Mouse (Mus musculus) embryonic facial prominence, embryonic 11.5 days (tissue): Measurements from ENCODE around the gene Kdelr2. TPM values are rescaled to one million over a fixed set of nuclear protein-coding genes. Genes with fewer than 3 reads are reported as not detected.

Experiments used
- ATAC-seq: fragments of 200-750 bp; cut with Nextera tagmentation; replicated peaks from 2 replicates; pipeline ENCODE4 v1.8.0; 2017; ENCODE audit warnings: low read depth; ENCODE audit not compliant: insufficient number of reproducible peaks, low FRiP score, low TSS enrichment
- DNase-seq: peaks from one replicate; pipeline ENCODE4 v3.0.0-alpha.2; 2015; ENCODE audit warnings: low spot score
- H3K27ac ChIP-seq: fragments of 300-500 bp; sonication (generic); replicated peaks from 2 replicates; pipeline ENCODE4 v1.5.1; 2014; ENCODE audit warnings: mild to moderate bottlenecking, low read depth, low read length, control low read depth
- H3K27me3 ChIP-seq: fragments of 300-500 bp; sonication (generic); 2 replicates; pipeline ENCODE4 v1.6.1; 2014; ENCODE audit warnings: mild to moderate bottlenecking, low read length, moderate library complexity, mixed read lengths; ENCODE audit not compliant: control insufficient read depth, insufficient read depth
- H3K36me3 ChIP-seq: fragments of 300-500 bp; sonication (generic); replicated peaks from 2 replicates; pipeline ENCODE4 v1.6.1; 2014; ENCODE audit warnings: low read depth, mild to moderate bottlenecking, low read length, moderate library complexity, mixed read lengths; ENCODE audit not compliant: control insufficient read depth, insufficient read depth
- H3K4me1 ChIP-seq: fragments of 300-500 bp; sonication (generic); 2 replicates; pipeline ENCODE4 v1.6.1; 2014; ENCODE audit warnings: low read length, mixed read lengths; ENCODE audit not compliant: control insufficient read depth, insufficient read depth
- H3K4me2 ChIP-seq: fragments of 300-500 bp; sonication (generic); 2 replicates; pipeline ENCODE4 v1.6.1; 2014; ENCODE audit warnings: low read depth, mild to moderate bottlenecking, control low read depth, low read length, moderate library complexity
- H3K4me3 ChIP-seq: fragments of 300-500 bp; sonication (generic); 2 replicates; pipeline ENCODE4 v1.5.1; 2014; ENCODE audit warnings: low read depth, low read length, control low read depth
- H3K9ac ChIP-seq: fragments of 300-500 bp; sonication (generic); replicated peaks from 2 replicates; pipeline ENCODE4 v1.6.1; 2014; ENCODE audit warnings: mild to moderate bottlenecking, control low read depth, low read length
- H3K9me3 ChIP-seq: fragments of 300-500 bp; sonication (generic); replicated peaks from 2 replicates; pipeline ENCODE4 v1.6.1; 2016; ENCODE audit warnings: mild to moderate bottlenecking, low read length, inconsistent platforms, mixed read lengths; ENCODE audit not compliant: control insufficient read depth
- WGBS: fragments of 180-500 bp; shearing (Covaris S2); extraction: QIAGEN DNeasy Blood & Tissue Kit; methylation state at CpG from one replicate; pipeline ENCODE4 v1.1.7; 2014; 5-methylcytosine and 5-hydroxymethylcytosine counted together
- polyA plus RNA-seq: library from polyadenylated mRNA; unstranded; fragments of >200 nt; fragmentation: Nextera tagmentation; extraction: Ambion mirVana; gene quantifications from 2 replicates; pipeline ENCODE4 v1.2.1, GENCODE M21; 2014

Kdelr2 gene
- polyA plus RNA-seq, 1 experiment from 2014 or later, result 261 TPM

DNA sequence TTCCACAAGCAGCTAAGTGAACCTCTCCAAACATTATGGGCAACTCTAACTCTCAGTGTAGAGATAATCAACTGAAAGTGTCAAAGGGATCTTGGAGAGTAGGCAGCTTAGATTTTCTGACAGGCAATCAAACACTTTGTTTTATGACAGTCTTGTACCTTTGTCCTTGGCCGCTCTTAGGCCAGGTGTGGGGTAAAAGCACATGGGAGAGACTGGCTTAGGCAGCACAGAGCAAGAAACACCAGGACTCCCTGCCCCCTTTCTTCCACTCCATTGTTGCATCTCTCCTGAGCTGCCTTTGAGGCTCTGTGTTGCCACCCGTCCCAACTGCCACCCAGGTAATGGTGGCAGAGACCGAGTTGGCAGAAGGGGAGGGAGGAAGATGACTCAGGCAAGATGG is 37.7 kb downstream of the Kdelr2 start:
- Histone ChIP-seq H3K4me1 (no peaks in the 10 kb centered on the region), H3K4me2 (no peak overlapping the region), H3K9ac (no peak overlapping the region), H3K9me3 (no peaks in the 10 kb centered on the region), H3K27me3 (no peaks in the 10 kb centered on the region), H3K4me3 (no peak overlapping the region), H3K27ac (no peak overlapping the region), H3K36me3 (no peaks in the 10 kb centered on the region)
- DNase-seq (no peak), ATAC-seq (no peak)
- 84% methylated on average over 3 of the region's 3 CpGs for WGBS

DNA sequence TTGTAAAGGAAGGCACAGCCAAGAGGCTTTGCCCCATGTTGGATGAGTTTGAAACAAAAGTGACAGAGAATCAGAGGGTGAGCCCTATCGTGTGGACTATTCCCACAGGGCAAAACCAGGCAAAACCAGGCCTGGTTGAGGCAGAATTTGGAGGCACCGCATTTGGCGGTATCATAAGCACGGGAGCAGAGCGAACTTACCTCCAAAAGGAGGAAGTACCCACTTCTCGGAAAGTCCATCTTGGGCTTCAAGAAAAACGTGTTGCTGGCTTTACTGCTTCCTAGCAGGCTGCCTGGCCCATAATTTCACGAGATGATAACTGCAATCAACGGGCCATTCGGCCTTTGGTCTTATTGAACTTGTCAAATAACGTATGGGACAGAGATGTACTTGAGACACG is 38.1 kb downstream of the Kdelr2 start:
- 89% methylated on average over 12 of the region's 12 CpGs for WGBS
- H3K9ac ChIP-seq, result no peak overlapping the region
- no peaks in the 10 kb centered on the region for H3K36me3 ChIP-seq
- no peak overlapping the region for H3K4me2 ChIP-seq
- H3K27ac ChIP-seq, result no peak overlapping the region
- no peak overlapping the region for H3K4me3 ChIP-seq
- DNase-seq, result no peak
- no peaks in the 10 kb centered on the region for H3K9me3 ChIP-seq
- no peaks in the 10 kb centered on the region for H3K4me1 ChIP-seq
- no peak for ATAC-seq
- no peaks in the 10 kb centered on the region for H3K27me3 ChIP-seq

DNA sequence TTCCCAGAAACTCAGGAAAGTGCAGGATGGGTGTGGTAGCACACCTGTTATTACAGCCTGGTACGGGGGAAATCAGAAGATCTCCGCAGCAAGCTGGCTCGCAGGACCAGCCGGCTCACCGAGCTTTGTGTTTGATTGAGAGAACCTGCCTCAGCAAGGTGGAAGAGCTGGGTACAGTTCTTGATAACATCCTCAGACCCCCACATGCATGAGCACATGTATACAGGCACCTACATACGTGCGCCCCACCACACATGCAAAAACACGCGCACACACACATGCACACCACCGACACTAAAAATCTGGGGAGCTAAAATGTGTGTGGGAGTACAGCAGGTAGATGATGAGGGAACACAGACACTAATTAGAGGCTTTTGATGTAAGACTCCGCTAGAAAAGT is 60.0 kb downstream of the Kdelr2 start:
- Histone ChIP-seq H3K27ac (no peak overlapping the region), H3K36me3 (no peaks in the 10 kb centered on the region)

DNA sequence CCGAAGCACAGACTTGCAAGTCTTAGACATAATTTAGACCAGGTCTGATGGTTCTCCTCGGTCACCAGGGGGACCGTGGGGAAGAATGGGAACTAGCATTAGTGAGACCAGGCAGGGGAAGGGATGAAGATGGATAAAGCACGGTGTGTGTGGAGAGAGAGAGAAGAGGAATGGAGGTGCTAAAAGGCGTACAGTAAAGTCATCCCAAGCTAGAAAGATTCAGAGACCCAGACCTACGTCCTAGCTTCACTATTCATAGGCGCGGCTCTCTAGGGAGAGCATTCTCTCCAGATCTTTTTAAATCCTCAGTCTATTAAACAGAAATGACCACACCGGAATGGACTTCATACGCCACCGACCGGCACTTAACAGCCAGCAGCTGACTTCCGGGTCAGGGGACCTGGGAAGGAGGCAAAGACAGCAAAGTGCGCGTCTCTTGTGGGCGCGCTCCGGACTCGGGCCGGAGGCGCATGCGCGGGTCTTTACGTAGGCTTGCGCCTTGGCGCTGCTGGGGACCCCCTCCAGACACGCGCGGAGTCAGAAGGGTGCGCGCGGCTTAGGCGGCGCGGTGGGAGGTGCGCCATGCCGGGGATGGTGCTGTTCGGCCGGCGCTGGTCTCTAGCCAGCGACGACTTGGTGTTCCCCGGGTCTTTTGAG is 60.6 kb downstream of the Kdelr2 start, which contains the start of gene Daglb:
Gene Daglb (plus strand): TSS at position 485 of the 657 bp plus-strand sequence.
- ATAC-seq, result peak; percentile 95
- no peaks in the 10 kb centered on the region for H3K9me3 ChIP-seq
- 2% methylated on average over 43 of the region's 43 CpGs for whole genome bisulfite sequencing
- no peaks in the 10 kb centered on the region for H3K36me3 ChIP-seq
- peak within 1 kb of the TSS; percentile 89 for H3K4me2 ChIP-seq
- H3K27me3 ChIP-seq, result no peaks in the 10 kb centered on the region
- H3K27ac ChIP-seq, result 0 out of 2 replicates have a peak within 1 kb of the TSS, but pooled peaks have one; percentile 28
- DNase-seq, result peak; percentile 94
- peak within 1 kb of the TSS; percentile 66 for H3K4me3 ChIP-seq
- H3K9ac ChIP-seq, result peak within 1 kb of the TSS; percentile 81
- no peaks in the 10 kb centered on the region for H3K4me1 ChIP-seq

More for the DNA sequence above, 60.0 kb downstream of the Kdelr2 start:
- Histone ChIP-seq H3K4me2 (peak overlapping the region; percentile 89), H3K9me3 (no peaks in the 10 kb centered on the region), H3K27me3 (no peaks in the 10 kb centered on the region), H3K4me3 (peak overlapping the region; percentile 66), H3K4me1 (no peaks in the 10 kb centered on the region), H3K9ac (peak overlapping the region; percentile 81)
- ATAC-seq (no peak), DNase-seq (no peak)
- WGBS, result 76% methylated on average over 11 of the region's 11 CpGs

DNA sequence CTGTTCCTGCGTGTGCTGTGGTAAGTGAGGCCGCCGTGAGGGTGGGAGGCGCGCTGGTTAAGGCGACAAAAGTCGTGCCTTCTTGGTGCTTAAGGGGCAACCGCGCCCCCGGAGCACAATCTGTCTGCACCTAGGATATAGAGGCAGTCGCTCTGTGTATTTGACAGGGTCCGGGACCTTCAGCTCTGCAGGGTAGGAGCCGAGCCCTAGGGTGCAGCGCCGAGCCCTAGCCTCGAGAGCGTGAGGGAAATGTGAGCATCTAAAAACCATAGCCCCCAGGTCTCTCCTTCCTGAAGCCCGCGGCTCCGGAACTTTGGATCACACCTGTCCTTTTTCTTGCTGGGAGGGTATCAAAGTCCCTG is 61.1 kb downstream of the Kdelr2 start:
- 0 out of 2 replicates have a peak overlapping the region, but pooled peaks have one; percentile 28 for H3K27ac ChIP-seq
- peak; percentile 42 for ATAC-seq

DNA sequence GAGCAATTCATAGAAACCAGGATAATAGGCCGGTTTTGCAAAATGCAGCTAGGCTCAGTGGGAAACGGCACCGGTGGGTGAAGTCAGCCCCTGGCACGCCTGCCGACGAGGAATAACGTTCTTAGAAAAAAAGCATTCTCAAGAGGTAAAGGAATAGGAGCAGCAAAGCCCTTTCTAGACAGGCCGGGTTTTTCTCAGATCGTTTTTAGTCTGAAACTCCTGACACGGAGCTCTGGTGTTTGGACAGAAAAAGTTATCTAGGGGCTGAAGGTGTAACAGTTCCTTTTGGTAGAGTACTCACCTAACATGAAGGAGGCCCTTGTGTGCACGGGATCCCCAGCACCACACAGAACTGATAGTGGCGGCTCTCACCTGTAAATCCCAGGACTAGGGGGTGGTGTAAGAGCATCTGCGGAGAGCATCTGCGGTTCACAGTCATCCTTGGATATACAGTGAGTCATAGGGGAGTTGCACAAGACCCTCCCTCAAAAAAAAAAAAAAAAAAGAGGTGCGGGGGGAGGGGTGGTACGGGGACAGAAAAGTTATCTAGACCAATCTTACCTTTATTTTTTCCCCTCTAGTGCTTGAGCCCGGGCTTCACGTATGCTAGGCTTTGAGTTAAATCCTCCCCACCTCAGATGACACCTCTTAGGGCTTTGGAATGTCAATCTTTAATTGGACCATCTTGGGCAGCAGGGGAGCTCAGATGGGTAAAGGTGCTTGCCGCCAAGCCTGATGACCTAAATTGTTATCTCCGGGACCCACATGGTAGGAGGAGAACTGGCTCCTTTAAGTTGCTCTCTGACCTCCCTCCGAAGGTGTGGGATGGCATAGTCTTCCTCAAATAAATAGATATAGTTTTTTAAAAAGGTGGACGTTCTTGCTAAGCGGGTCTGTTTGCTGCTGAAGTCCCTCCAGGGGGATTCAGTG is 61.8 kb downstream of the Kdelr2 start:
- Histone ChIP-seq H3K36me3 (no peaks in the 10 kb centered on the region; the same call in 1 of the 2 replicates), H3K9ac (peak overlapping the region; percentile 81), H3K4me3 (peak overlapping the region; percentile 66), H3K9me3 (no peaks in the 10 kb centered on the region), H3K27ac (no peak overlapping the region), H3K4me1 (no peaks in the 10 kb centered on the region), H3K27me3 (no peaks in the 10 kb centered on the region), H3K4me2 (peak overlapping the region; percentile 89)
- ATAC-seq (no peak), DNase-seq (no peak)
- whole genome bisulfite sequencing, result 34% methylated on average over 22 of the region's 23 CpGs

More for the DNA sequence above, 61.1 kb downstream of the Kdelr2 start:
- no peak for DNase-seq
- H3K9ac ChIP-seq, result peak overlapping the region; percentile 81
- H3K9me3 ChIP-seq, result no peaks in the 10 kb centered on the region
- H3K4me1 ChIP-seq, result no peaks in the 10 kb centered on the region
- peak overlapping the region; percentile 89 for H3K4me2 ChIP-seq
- WGBS, result 1% methylated on average over 20 of the region's 20 CpGs
- no peaks in the 10 kb centered on the region for H3K36me3 ChIP-seq
- H3K4me3 ChIP-seq, result peak overlapping the region; percentile 66
- H3K27me3 ChIP-seq, result no peaks in the 10 kb centered on the region

GRCm38 (mm10) chr5:143466891-143467669 is 63.4 kb downstream of the Kdelr2 start:
- H3K9ac ChIP-seq, result no peak overlapping the region

More at GRCm38 (mm10) chr5:143466891-143467669, 63.4 kb downstream of the Kdelr2 start:
- H3K27me3 ChIP-seq, result no peaks in the 10 kb centered on the region
- WGBS, result 91% methylated on average over 23 of the region's 23 CpGs
- no peaks in the 10 kb centered on the region for H3K4me1 ChIP-seq
- no peaks in the 10 kb centered on the region; the same call in 1 of the 2 replicates for H3K36me3 ChIP-seq
- no peak overlapping the region for H3K27ac ChIP-seq
- ATAC-seq (no peak), DNase-seq (no peak)
- H3K4me3 ChIP-seq, result no peak overlapping the region
- no peaks in the 10 kb centered on the region for H3K9me3 ChIP-seq
- H3K4me2 ChIP-seq, result no peak overlapping the region
